Mouse (Mus musculus): ENCODE measurements around the gene Zcchc17.

DNA sequence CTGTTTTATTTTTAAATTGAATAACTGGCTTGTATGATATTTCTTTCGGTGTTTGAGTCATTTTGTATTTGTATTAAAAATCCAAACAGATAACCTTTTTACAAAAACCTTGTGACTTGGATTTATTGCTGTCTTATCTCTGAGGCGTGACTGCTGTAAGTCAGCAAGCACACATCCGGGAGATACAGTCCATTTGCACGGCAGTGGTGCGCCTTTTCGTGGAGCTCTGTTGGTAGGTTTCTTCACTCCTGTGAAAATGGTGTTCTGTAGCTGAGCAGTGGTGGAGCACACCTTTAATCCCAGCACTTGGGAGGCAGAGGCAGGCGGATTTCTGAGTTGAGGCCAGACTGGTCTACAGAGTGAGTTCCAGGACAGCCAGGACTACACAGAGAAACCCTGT is 30.2 kb upstream of the Zcchc17 start:
- TF ChIP-seq EP300 (IDR thresholded peaks at IDR 0.05; ENCODE audit: low read length) (no peak), CTCF (conservative IDR thresholded peaks at IDR 0.05 in 1 of 2, IDR thresholded peaks at IDR 0.05 in 1 of 2; ENCODE audit: low read depth in 2 of 2, low read length in 2 of 2) (no peak), SMC3 (IDR thresholded peaks at IDR 0.05; ENCODE audit: low read depth, low read length) (no peak), TCF12 (IDR thresholded peaks at IDR 0.05; ENCODE audit: low read depth, low read length) (no peak), MXI1 (IDR thresholded peaks at IDR 0.05; ENCODE audit: low read depth, low read length) (no peak), IRF4 (IDR thresholded peaks at IDR 0.05; ENCODE audit: low read depth, low read length) (no peak), POLR2A (IDR thresholded peaks at IDR 0.05; ENCODE audit: low read depth, low read length) (no peak), CHD2 (IDR thresholded peaks at IDR 0.05; ENCODE audit: low read length) (no peak), POLR2AphosphoS2 (IDR thresholded peaks at IDR 0.05; ENCODE audit: low read depth, low read length) (no peak), NELFE (IDR thresholded peaks at IDR 0.05; ENCODE audit: low read depth, low read length) (no peak), KAT2A (IDR thresholded peaks at IDR 0.05; ENCODE audit: insufficient replicate concordance, low read length) (no peak), ELF1 (IDR thresholded peaks at IDR 0.05; ENCODE audit: low read depth, low read length) (no peak), RAD21 (IDR thresholded peaks at IDR 0.05; ENCODE audit: low read depth, low read length) (no peak)
